Mouse (Mus musculus): ENCODE data around the gene Samd3. TPM values are rescaled to one million over a fixed set of nuclear protein-coding genes. Genes with fewer than 3 reads are reported as not detected.

Samd3 gene
- polyA plus RNA-seq, 2 experiments: 0.04 TPM; not detected in 1

DNA sequence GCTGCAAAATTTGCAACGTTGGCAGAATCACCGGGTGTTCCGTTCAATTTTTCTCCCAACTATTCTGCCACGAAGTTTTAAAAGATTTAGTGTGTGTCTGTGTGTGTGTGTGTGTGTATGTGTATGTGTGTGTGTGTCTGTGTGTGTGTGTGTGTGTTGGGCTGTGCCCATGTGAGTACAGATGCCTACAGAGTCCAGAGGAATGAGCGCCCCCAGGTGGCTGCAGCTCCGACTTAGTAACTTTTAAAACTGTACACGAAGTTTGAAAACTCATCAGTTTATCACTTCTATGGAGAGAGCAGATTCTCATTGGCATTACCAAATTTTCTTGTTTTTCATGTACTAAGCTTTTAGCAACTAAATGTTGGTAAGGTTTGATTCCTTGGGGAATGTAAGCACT lies 68.1 kb downstream of the Samd3 start:
- WGBS: 82% methylated on average over 7 of the region's 7 CpGs
- Histone ChIP-seq H3K4me1 (ENCODE audit: control insufficient read depth, insufficient read depth, low read length) (no peaks in the 10 kb centered on the region), H3K27me3 (ENCODE audit: control insufficient read depth, insufficient read depth, low read length) (no peaks in the 10 kb centered on the region), H3K9ac (ENCODE audit: low read depth, low read length, severe bottlenecking) (no peak overlapping the region), H3K9me3 (ENCODE audit: control insufficient read depth, low read length) (no peaks in the 10 kb centered on the region), H3K27ac (replicated peaks; ENCODE audit: low read depth, low read length) (no peak overlapping the region), H3K4me3 (replicated peaks; ENCODE audit: low read length) (no peak overlapping the region), H3K4me2 (replicated peaks; ENCODE audit: low read depth, low read length, severe bottlenecking) (no peak overlapping the region), H3K36me3 (ENCODE audit: control insufficient read depth, insufficient read depth, low read length) (peaks cover 62% of the 10 kb centered on the region)
- TF ChIP-seq POLR2A (IDR thresholded peaks at IDR 0.05; ENCODE audit: borderline replicate concordance, extremely low read depth, insufficient read depth, insufficient read length): no peak
- ATAC-seq (ENCODE audit: low FRiP score, low read depth): no peak
- DNase-seq (ENCODE audit: low spot score): no peak

DNA sequence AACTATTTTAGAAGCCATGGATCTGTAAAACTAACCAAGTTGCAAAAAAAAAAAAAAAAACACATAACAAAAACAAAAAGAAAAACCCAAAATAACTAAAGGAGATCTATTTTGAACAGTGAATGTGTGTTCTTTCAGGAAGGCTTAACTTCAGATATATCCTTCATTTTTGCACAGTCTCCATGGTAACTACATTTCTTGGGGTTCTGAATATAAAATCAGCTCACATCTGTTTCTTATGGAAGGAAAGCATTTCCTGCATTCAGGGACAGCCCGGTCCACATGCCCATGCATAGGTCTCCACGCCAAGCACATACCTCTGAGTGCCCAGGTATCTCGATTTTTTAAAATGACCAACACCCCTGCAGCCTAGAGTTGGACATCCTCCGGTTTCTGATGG lies 72.8 kb downstream of the Samd3 start:
- Histone ChIP-seq H3K9me3 (ENCODE audit: control insufficient read depth, low read length) (no peaks in the 10 kb centered on the region), H3K27ac (replicated peaks; ENCODE audit: low read depth, low read length) (no peak overlapping the region), H3K4me1 (ENCODE audit: control insufficient read depth, insufficient read depth, low read length) (no peaks in the 10 kb centered on the region), H3K36me3 (ENCODE audit: control insufficient read depth, insufficient read depth, low read length) (peaks cover 58% of the 10 kb centered on the region), H3K9ac (ENCODE audit: low read depth, low read length, severe bottlenecking) (no peak overlapping the region), H3K4me2 (replicated peaks; ENCODE audit: low read depth, low read length, severe bottlenecking) (no peak overlapping the region), H3K4me3 (replicated peaks; ENCODE audit: low read length) (no peak overlapping the region), H3K27me3 (ENCODE audit: control insufficient read depth, insufficient read depth, low read length) (no peaks in the 10 kb centered on the region)
- no peak for ATAC-seq (ENCODE audit: low FRiP score, low read depth)
- no peak for TF ChIP-seq POLR2A (IDR thresholded peaks at IDR 0.05; ENCODE audit: borderline replicate concordance, extremely low read depth, insufficient read depth, insufficient read length)
- DNase-seq (ENCODE audit: low spot score): no peak
- 83% methylated on average over 4 of the region's 4 CpGs for WGBS

DNA sequence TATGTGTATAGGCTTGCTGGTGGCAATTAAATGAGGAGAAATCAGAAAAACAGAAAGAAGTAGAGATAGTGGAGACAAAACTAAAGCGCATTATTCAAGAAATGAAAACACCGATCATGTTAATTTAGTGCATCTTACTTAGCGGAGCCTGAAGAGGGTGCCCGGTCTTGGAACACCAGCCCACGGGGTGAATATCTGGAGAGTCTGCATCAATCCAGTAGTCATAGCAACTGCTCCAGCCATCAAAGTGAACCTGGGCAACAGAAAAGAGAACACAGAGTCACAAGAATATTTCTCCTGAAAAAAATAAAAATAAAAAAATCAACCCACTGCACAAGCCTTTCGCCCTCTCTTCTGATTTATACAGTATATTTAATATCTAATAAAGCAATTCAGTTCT lies 74.0 kb downstream of the Samd3 start:
- H3K36me3 ChIP-seq (ENCODE audit: control insufficient read depth, insufficient read depth, low read length): peaks cover 56% of the 10 kb centered on the region
- 95% methylated on average over 6 of the region's 6 CpGs for WGBS
- no peak for TF ChIP-seq POLR2A (IDR thresholded peaks at IDR 0.05; ENCODE audit: borderline replicate concordance, extremely low read depth, insufficient read depth, insufficient read length)
- H3K9ac ChIP-seq (ENCODE audit: low read depth, low read length, severe bottlenecking): no peak overlapping the region
- H3K4me2 ChIP-seq (replicated peaks; ENCODE audit: low read depth, low read length, severe bottlenecking): no peak overlapping the region
- no peaks in the 10 kb centered on the region for H3K27me3 ChIP-seq (ENCODE audit: control insufficient read depth, insufficient read depth, low read length)
- ATAC-seq (ENCODE audit: low FRiP score, low read depth) (no peak), DNase-seq (ENCODE audit: low spot score) (no peak)
- no peak overlapping the region for H3K27ac ChIP-seq (replicated peaks; ENCODE audit: low read depth, low read length)
- H3K9me3 ChIP-seq (ENCODE audit: control insufficient read depth, low read length): no peaks in the 10 kb centered on the region
- H3K4me3 ChIP-seq (replicated peaks; ENCODE audit: low read length): no peak overlapping the region
- no peaks in the 10 kb centered on the region for H3K4me1 ChIP-seq (ENCODE audit: control insufficient read depth, insufficient read depth, low read length)

DNA sequence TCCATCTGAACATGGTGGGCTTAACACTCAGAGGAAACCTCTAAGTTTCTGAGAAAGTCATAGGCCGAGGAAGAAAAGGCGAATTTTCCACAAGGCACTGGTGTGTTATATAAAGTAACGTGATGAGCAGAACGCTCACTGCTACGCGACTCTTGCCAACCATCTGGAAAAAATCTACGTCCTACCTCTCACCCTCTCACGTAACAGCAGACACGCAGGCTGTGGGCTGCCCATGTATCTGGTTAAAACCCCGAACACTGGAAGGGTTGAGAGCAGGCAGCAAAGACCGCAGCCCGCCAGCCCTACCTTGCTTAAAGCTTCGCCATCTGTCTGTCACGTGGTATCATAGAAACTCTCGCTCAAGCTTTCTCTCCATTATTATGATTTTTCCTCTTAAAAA lies 84.8 kb downstream of the Samd3 start:
- 0 out of 2 replicates have a peak overlapping the region, but pooled peaks have one; percentile 16 for H3K27ac ChIP-seq (replicated peaks; ENCODE audit: low read depth, low read length)
- H3K9me3 ChIP-seq (ENCODE audit: control insufficient read depth, low read length): no peaks in the 10 kb centered on the region
- 52% methylated on average over 15 of the region's 15 CpGs for WGBS
- DNase-seq (ENCODE audit: low spot score) (peak; percentile 73), ATAC-seq (ENCODE audit: low FRiP score, low read depth) (peak; percentile 87)
- H3K9ac ChIP-seq (ENCODE audit: low read depth, low read length, severe bottlenecking): no peak overlapping the region
- no peak for TF ChIP-seq POLR2A (IDR thresholded peaks at IDR 0.05; ENCODE audit: borderline replicate concordance, extremely low read depth, insufficient read depth, insufficient read length)
- no peak overlapping the region for H3K4me2 ChIP-seq (replicated peaks; ENCODE audit: low read depth, low read length, severe bottlenecking)
- no peak overlapping the region for H3K4me3 ChIP-seq (replicated peaks; ENCODE audit: low read length)
- H3K4me1 ChIP-seq (ENCODE audit: control insufficient read depth, insufficient read depth, low read length): no peaks in the 10 kb centered on the region
- H3K27me3 ChIP-seq (ENCODE audit: control insufficient read depth, insufficient read depth, low read length): no peaks in the 10 kb centered on the region
- peaks cover 67% of the 10 kb centered on the region for H3K36me3 ChIP-seq (ENCODE audit: control insufficient read depth, insufficient read depth, low read length)

DNA sequence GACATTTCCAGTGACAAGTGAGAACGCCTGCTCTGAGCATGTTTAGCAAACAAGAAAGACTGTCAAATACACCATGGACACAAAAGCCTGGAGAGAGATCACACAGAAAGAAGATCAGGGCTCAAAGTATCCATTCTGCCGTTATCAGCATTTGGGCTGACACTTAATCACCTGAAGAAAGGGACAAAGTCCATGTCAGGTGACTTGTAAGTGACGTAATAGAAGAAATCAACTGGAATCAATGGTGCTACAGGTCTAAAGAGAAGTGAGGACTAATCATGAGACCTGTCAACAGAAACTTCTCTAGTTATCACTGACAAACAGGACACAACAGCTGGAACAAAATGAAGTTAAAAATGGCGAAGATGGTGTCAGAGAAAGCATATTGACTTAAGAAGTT lies 91.2 kb downstream of the Samd3 start:
- Histone ChIP-seq H3K9me3 (ENCODE audit: control insufficient read depth, low read length) (no peaks in the 10 kb centered on the region), H3K4me2 (replicated peaks; ENCODE audit: low read depth, low read length, severe bottlenecking) (no peak overlapping the region), H3K27ac (replicated peaks; ENCODE audit: low read depth, low read length) (no peak overlapping the region), H3K36me3 (ENCODE audit: control insufficient read depth, insufficient read depth, low read length) (peaks cover 66% of the 10 kb centered on the region), H3K4me1 (ENCODE audit: control insufficient read depth, insufficient read depth, low read length) (no peaks in the 10 kb centered on the region), H3K9ac (ENCODE audit: low read depth, low read length, severe bottlenecking) (no peak overlapping the region), H3K4me3 (replicated peaks; ENCODE audit: low read length) (no peak overlapping the region), H3K27me3 (ENCODE audit: control insufficient read depth, insufficient read depth, low read length) (no peaks in the 10 kb centered on the region)
- DNase-seq (ENCODE audit: low spot score): no peak
- 92% methylated on average over 4 of the region's 4 CpGs for WGBS
- TF ChIP-seq POLR2A (IDR thresholded peaks at IDR 0.05; ENCODE audit: borderline replicate concordance, extremely low read depth, insufficient read depth, insufficient read length): no peak
- ATAC-seq (ENCODE audit: low FRiP score, low read depth): no peak

Other genes starting within 250 kb of the Samd3 start
- gene Gm9767, start 151.5 kb upstream of the Samd3 start, polyA plus RNA-seq (2012; rRNA removed): 0.47 and 0.63 TPM in 2 replicates
- gene Gm9767, start 151.5 kb upstream of the Samd3 start, polyA plus RNA-seq (2014; fragmentation: Nextera tagmentation; extraction: Ambion mirVana): 0.59 and 1.3 TPM in 2 replicates
- gene Tmem200a, start 150.7 kb upstream of the Samd3 start, polyA plus RNA-seq (2012; rRNA removed): 8.2 and 8.3 TPM in 2 replicates
- gene Tmem200a, start 150.7 kb upstream of the Samd3 start, polyA plus RNA-seq (2014; fragmentation: Nextera tagmentation; extraction: Ambion mirVana): 11.3 and 14.8 TPM in 2 replicates
- gene L3mbtl3, start 146.3 kb downstream of the Samd3 start, polyA plus RNA-seq (2012; rRNA removed): 42.9 and 48.3 TPM in 2 replicates
- gene L3mbtl3, start 146.3 kb downstream of the Samd3 start, polyA plus RNA-seq (2014; fragmentation: Nextera tagmentation; extraction: Ambion mirVana): 26.3 and 32.8 TPM in 2 replicates